Mouse (Mus musculus) forebrain, embryonic 14.5 days (tissue): ENCODE measurements around the gene Nr1h4. TPM values are rescaled to one million over a fixed set of nuclear protein-coding genes. Genes with fewer than 3 reads are reported as not detected.

ENCODE experiments used
- ATAC-seq: fragments of 200-750 bp; cut with Nextera tagmentation; 2 replicates; pipeline ENCODE4 v1.8.0; 2017; ENCODE audit warnings: mild to moderate bottlenecking, moderate library complexity
- DNase-seq: peaks from one replicate; pipeline ENCODE4 v3.0.0-alpha.2; 2015; ENCODE audit warnings: low spot score
- H3K27ac ChIP-seq: fragments of 300-500 bp; sonication (generic); 2 replicates; pipeline ENCODE4 v1.5.1; 2014; ENCODE audit warnings: low read depth, mild to moderate bottlenecking, control low read depth, low read length, moderate library complexity
- H3K27me3 ChIP-seq: fragments of 300-500 bp; sonication (generic); replicated peaks from 2 replicates; pipeline ENCODE4 v1.6.1; 2014; ENCODE audit warnings: low read length, control low read depth, mixed read lengths; ENCODE audit not compliant: control insufficient read depth, insufficient read depth
- H3K36me3 ChIP-seq: fragments of 300-500 bp; sonication (generic); 2 replicates; pipeline ENCODE4 v1.6.1; 2014; ENCODE audit warnings: low read length, control low read depth; ENCODE audit not compliant: control insufficient read depth, insufficient read depth
- H3K4me1 ChIP-seq: fragments of 300-500 bp; sonication (generic); 2 replicates; pipeline ENCODE4 v1.6.1; 2014; ENCODE audit warnings: antibody characterized with exemption, low read length, control low read depth; ENCODE audit not compliant: control insufficient read depth, insufficient read depth
- H3K4me2 ChIP-seq: fragments of 300-500 bp; sonication (generic); 2 replicates; pipeline ENCODE4 v1.6.1; 2014; ENCODE audit warnings: mild to moderate bottlenecking, control low read depth, low read length
- H3K4me3 ChIP-seq: fragments of 300-500 bp; sonication (generic); 2 replicates; pipeline ENCODE4 v1.5.1; 2014; ENCODE audit warnings: low read depth, low read length, control low read depth
- H3K9ac ChIP-seq: fragments of 300-500 bp; sonication (generic); 2 replicates; pipeline ENCODE4 v1.6.1; 2014; ENCODE audit warnings: mild to moderate bottlenecking, low read length, control low read depth, moderate library complexity
- H3K9me3 ChIP-seq: fragments of 300-500 bp; sonication (generic); replicated peaks from 2 replicates; pipeline ENCODE4 v1.6.1; 2016; ENCODE audit warnings: low read length, control low read depth, mixed read lengths; ENCODE audit not compliant: control insufficient read depth
- WGBS: fragments of 180-500 bp; shearing (Covaris S2); extraction: QIAGEN DNeasy Blood & Tissue Kit; methylation state at CpG from one replicate; pipeline ENCODE4 v1.1.7; 2014; 5-methylcytosine and 5-hydroxymethylcytosine counted together
- polyA plus RNA-seq: library from polyadenylated mRNA; unstranded; fragments of >200 nt; fragmentation: Nextera tagmentation; extraction: Ambion mirVana; gene quantifications from 2 replicates; pipeline ENCODE4 v1.2.1, GENCODE M21; 2014

The Nr1h4 gene
- polyA plus RNA-seq, 1 experiment from 2014 or later: 0.14 TPM

DNA sequence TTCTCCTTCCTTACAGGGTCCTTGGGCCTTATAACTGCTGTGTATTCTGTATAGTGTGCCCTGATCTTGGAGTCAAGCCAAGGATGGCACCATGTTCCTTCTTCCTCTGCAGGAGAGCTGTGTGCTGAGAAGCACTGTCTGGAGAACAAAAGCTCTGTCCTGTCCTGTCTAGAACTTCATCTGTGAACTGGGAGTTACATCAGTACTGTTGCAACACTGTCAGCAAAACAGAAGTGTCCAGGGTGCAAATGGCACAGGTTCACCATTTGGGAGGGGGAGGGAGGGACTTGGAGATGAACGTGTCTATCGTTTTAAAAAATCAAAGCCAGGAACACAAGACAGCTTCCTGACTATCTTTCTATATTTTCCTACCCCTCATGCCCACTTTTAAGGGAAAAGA lies 1.4 kb downstream of the Nr1h4 start:
- Histone ChIP-seq H3K9me3 (no peaks in the 10 kb centered on the region), H3K27ac (no peak overlapping the region), H3K4me1 (peaks cover 3% of the 10 kb centered on the region; the same call in 1 of the 2 replicates), H3K27me3 (no peaks in the 10 kb centered on the region), H3K4me3 (no peak overlapping the region), H3K4me2 (no peak overlapping the region), H3K36me3 (no peaks in the 10 kb centered on the region), H3K9ac (no peak overlapping the region)
- DNase-seq (no peak), ATAC-seq (no peak)
- WGBS: 95% methylated on average over 2 of the region's 2 CpGs

DNA sequence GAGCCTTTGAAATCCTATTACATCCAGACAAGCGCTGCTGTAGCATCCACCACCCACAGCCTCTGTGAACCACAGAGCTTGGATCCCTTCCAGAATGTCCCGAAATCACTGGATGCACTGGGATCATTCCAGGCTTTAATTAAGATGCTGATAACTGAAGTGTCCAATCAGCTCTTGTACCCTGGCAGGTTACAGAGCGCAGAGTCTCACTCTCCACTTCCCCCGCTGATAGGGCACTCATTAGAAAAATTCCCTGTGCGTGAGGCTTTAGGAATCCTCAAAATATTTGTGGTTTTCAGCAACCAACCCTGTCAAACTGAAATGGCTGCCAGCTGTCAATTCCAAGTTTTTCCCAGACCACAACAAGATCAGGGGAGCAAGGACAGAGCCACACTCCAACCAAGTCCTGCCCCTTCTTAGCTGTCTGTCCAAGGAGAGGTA lies 2.2 kb downstream of the Nr1h4 start:
- H3K36me3 ChIP-seq: no peaks in the 10 kb centered on the region
- H3K9ac ChIP-seq: no peak overlapping the region
- DNase-seq (peak; percentile 78), ATAC-seq (peak; percentile 61; the same call in 1 of the 2 replicates)
- H3K27me3 ChIP-seq: no peaks in the 10 kb centered on the region
- no peak overlapping the region for H3K27ac ChIP-seq
- 18% methylated on average over 5 of the region's 5 CpGs for WGBS
- peaks cover 3% of the 10 kb centered on the region; the same call in 1 of the 2 replicates for H3K4me1 ChIP-seq
- H3K4me2 ChIP-seq: no peak overlapping the region
- no peaks in the 10 kb centered on the region for H3K9me3 ChIP-seq
- H3K4me3 ChIP-seq: no peak overlapping the region

DNA sequence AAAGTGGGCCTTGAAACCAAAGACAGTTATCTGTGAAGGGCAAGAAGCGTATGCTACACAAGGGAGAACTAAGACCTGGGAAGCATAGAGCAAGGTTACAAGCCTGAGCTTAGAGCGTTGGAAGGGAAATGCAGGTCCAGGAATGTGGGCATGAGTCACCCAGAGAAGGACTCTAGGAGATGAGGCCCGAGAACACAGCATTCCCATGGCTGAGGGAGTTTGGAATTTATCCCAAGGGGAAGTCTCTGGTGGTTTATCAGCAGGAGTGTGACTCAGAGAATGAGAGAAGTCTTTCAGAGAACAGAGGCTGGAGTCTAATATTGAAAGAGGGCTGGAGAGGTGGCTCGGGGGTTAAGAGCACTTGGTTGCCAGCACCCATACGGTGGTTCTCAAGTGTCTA lies 6.3 kb downstream of the Nr1h4 start:
- Histone ChIP-seq H3K4me3 (no peak overlapping the region), H3K4me2 (no peak overlapping the region), H3K9ac (no peak overlapping the region), H3K27ac (no peak overlapping the region), H3K4me1 (no peaks in the 10 kb centered on the region; the same call in 1 of the 2 replicates), H3K9me3 (no peaks in the 10 kb centered on the region), H3K36me3 (no peaks in the 10 kb centered on the region), H3K27me3 (no peaks in the 10 kb centered on the region)
- no peak for ATAC-seq
- no peak for DNase-seq
- WGBS: 82% methylated on average over 5 of the region's 5 CpGs

GRCm38 (mm10) chr10:89525823-89526222 lies 7.6 kb downstream of the Nr1h4 start:
- Histone ChIP-seq H3K36me3 (no peaks in the 10 kb centered on the region), H3K27ac (no peak overlapping the region), H3K9ac (no peak overlapping the region), H3K4me3 (no peak overlapping the region), H3K4me1 (no peaks in the 10 kb centered on the region; the same call in 1 of the 2 replicates), H3K4me2 (no peak overlapping the region), H3K27me3 (no peaks in the 10 kb centered on the region), H3K9me3 (no peaks in the 10 kb centered on the region)
- WGBS: 12% methylated on average over 2 of the region's 2 CpGs
- no peak for DNase-seq
- ATAC-seq: no peak

DNA sequence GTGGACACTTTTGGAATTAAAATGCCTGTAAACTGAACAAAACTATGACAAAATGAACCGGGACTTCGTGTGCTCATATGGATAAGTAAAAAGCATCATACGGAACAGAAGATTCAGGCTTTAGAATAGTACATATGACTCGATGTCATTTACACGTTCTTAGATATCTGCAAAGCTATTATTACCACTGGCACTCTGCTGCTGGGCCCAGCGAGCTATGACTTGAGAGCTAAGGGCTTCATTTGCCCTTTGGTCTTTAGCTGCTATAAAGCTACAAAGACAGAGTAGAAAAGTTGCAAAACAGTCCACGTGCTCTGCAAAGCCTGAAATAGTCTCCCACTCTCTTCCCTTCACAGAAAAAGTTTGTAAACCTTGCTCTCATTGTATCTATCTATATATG lies 10.9 kb downstream of the Nr1h4 start:
- Histone ChIP-seq H3K4me1 (no peaks in the 10 kb centered on the region), H3K27ac (no peak overlapping the region), H3K27me3 (no peaks in the 10 kb centered on the region), H3K9me3 (no peaks in the 10 kb centered on the region), H3K4me2 (no peak overlapping the region), H3K36me3 (no peaks in the 10 kb centered on the region), H3K4me3 (no peak overlapping the region), H3K9ac (no peak overlapping the region)
- ATAC-seq (no peak), DNase-seq (no peak)
- 88% methylated on average over 7 of the region's 7 CpGs for WGBS

GRCm38 (mm10) chr10:89521790-89522431 lies 11.5 kb downstream of the Nr1h4 start:
- no peak for DNase-seq
- no peaks in the 10 kb centered on the region for H3K4me1 ChIP-seq
- H3K27ac ChIP-seq: no peak overlapping the region
- no peak overlapping the region for H3K4me3 ChIP-seq
- no peak overlapping the region for H3K9ac ChIP-seq
- no peaks in the 10 kb centered on the region for H3K36me3 ChIP-seq
- no peaks in the 10 kb centered on the region for H3K9me3 ChIP-seq
- no peak for ATAC-seq
- WGBS: 92% methylated on average over 9 of the region's 9 CpGs
- no peaks in the 10 kb centered on the region for H3K27me3 ChIP-seq
- no peak overlapping the region for H3K4me2 ChIP-seq

DNA sequence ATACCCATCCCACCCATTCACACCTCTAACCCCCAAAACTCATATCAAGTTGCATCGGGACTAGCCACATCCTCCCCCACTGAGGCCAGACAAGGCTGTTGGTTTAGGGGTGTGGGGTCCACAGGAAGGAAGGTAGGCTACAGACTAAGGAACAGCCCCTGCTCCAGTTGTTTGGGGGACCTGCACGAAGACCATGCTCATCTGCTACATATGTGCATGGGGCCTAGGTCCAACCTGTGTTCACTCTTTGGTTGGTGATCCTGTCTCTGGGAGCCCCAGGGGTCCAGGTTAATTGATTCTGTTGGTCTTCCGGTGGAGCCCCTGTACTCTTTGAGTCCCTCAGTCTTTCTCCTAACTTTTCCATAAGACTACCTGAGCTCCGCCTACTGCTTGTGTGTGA lies 13.0 kb downstream of the Nr1h4 start:
- H3K9ac ChIP-seq: no peak overlapping the region
- H3K36me3 ChIP-seq: no peaks in the 10 kb centered on the region
- no peak overlapping the region for H3K4me2 ChIP-seq
- H3K4me1 ChIP-seq: no peaks in the 10 kb centered on the region
- no peak overlapping the region for H3K4me3 ChIP-seq
- ATAC-seq (no peak), DNase-seq (no peak)
- H3K27me3 ChIP-seq: no peaks in the 10 kb centered on the region
- no peaks in the 10 kb centered on the region for H3K9me3 ChIP-seq
- WGBS: 95% methylated on average over 4 of the region's 4 CpGs
- no peak overlapping the region for H3K27ac ChIP-seq

- H3K9ac ChIP-seq: no peak overlapping the region
Measured at GRCm38 (mm10) chr10:89519226-89519625, 14.2 kb downstream of the Nr1h4 start.

DNA sequence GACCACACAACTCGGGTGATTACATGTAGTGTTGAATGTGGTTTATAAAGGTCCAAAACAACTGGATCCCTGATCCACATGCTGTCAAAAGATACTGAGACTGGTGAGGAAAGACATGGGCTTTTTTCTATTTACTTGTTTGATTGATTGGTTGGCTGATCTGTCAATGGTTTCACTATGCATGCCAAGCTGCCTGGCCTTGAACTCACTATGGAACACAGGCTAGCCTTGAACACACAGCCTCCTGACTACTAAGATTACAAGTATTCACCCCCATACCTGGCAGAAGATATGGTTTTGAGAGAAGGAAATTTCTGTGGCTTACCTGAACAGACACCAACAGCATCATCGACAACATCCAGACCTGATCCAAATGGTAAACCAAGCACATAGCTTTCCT lies 15.0 kb downstream of the Nr1h4 start:
- no peak for DNase-seq
- Histone ChIP-seq H3K27me3 (no peaks in the 10 kb centered on the region), H3K36me3 (no peaks in the 10 kb centered on the region), H3K9ac (no peak overlapping the region), H3K4me2 (no peak overlapping the region), H3K4me1 (no peaks in the 10 kb centered on the region), H3K4me3 (no peak overlapping the region), H3K27ac (no peak overlapping the region), H3K9me3 (no peaks in the 10 kb centered on the region)
- 94% methylated on average over 2 of the region's 2 CpGs for WGBS
- no peak for ATAC-seq

More at GRCm38 (mm10) chr10:89519226-89519625, 14.2 kb downstream of the Nr1h4 start:
- Histone ChIP-seq H3K27me3 (no peaks in the 10 kb centered on the region), H3K27ac (no peak overlapping the region), H3K4me1 (no peaks in the 10 kb centered on the region), H3K4me3 (no peak overlapping the region), H3K4me2 (no peak overlapping the region), H3K9me3 (no peaks in the 10 kb centered on the region), H3K36me3 (no peaks in the 10 kb centered on the region)
- ATAC-seq (no peak), DNase-seq (no peak)
- 79% methylated on average over 4 of the region's 4 CpGs for WGBS
